Mouse (Mus musculus) megakaryocyte, embryonic 14.5 days (primary cell): Measurements from ENCODE around the gene Nkd1.

ENCODE experiments used
- FLI1 ChIP-seq: IDR thresholded peaks from 2 replicates; pipeline ENCODE4 v1.6.1; 2012; ENCODE audit warnings: low read length, inconsistent platforms, mixed read lengths
- GATA1 ChIP-seq: IDR thresholded peaks from 3 replicates; pipeline ENCODE4 v1.6.1; 2012; ENCODE audit warnings: mixed read lengths, low read length, inconsistent platforms, borderline replicate concordance

DNA sequence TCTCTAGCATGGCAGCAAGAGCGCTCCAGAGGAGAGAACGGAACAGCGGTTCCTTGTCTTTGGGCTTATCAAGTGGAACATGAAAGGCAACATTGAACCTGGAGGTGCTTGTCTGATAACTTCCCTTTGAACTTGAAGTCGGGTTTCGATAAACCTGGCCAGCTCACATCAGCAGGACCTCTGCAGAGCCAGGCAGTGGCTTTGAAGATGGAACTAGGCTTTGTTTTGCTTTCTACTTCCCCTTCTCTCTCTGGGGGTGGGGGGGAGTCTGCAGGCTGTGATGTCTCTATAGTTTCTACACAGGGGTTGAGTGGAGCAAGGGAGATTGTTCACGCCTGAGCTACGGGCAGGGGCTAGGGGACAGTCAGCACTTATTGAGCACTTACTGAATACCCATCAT lies 59.6 kb downstream of the Nkd1 start:
- TF ChIP-seq GATA1 (no peak), FLI1 (no peak)
